Mouse (Mus musculus) embryonic fibroblast, embryonic 13.5 days (primary cell): ENCODE data around the gene Rab3gap2. TPM values are rescaled to one million over a fixed set of nuclear protein-coding genes. Genes with fewer than 3 reads are reported as not detected.

Experiments used
- H3K27ac ChIP-seq: 2 replicates; pipeline ENCODE4 v1.5.1; 2012; ENCODE audit warnings: low read length, control low read depth, inconsistent platforms; ENCODE audit not compliant: insufficient read depth
- H3K4me1 ChIP-seq: 2 replicates; pipeline ENCODE4 v1.6.1; 2011; ENCODE audit warnings: low read length; ENCODE audit not compliant: control insufficient read depth, insufficient read depth
- H3K4me3 ChIP-seq: 2 replicates; pipeline ENCODE4 v1.5.1; 2011; ENCODE audit warnings: mild to moderate bottlenecking, control low read depth, low read length; ENCODE audit not compliant: insufficient read depth
- CTCF ChIP-seq: IDR thresholded peaks from 2 replicates; pipeline ENCODE4 v1.5.1; 2011; ENCODE audit warnings: mild to moderate bottlenecking, control low read depth, low read length, moderate library complexity, borderline replicate concordance; ENCODE audit not compliant: insufficient read depth
- POLR2A ChIP-seq: IDR thresholded peaks from 2 replicates; pipeline ENCODE4 v1.6.1; 2011; ENCODE audit warnings: low read depth, mild to moderate bottlenecking, control low read depth, low read length, moderate library complexity
- polyA plus RNA-seq: library from polyadenylated mRNA; stranded (reverse); fragments of >200 nt; gene quantifications from 2 replicates; pipeline ENCODE4 v1.2.4, GENCODE M21; 2011; ENCODE audit warnings: low read depth; ENCODE audit not compliant: missing spikeins, insufficient read length

Gene Rab3gap2
- polyA plus RNA-seq, 1 experiment = 42.4 TPM

- Histone ChIP-seq H3K27ac (no peak overlapping the region), H3K4me3 (no peak overlapping the region), H3K4me1 (no peaks in the 10 kb centered on the region)
- TF ChIP-seq POLR2A = no peak
- no peak for TF ChIP-seq CTCF
These were observed 49.4 kb downstream of the Rab3gap2 start for GRCm38 (mm10) chr1:185253140-185253892.

- no peak for TF ChIP-seq CTCF
- no peak for TF ChIP-seq POLR2A
- Histone ChIP-seq H3K4me1 (no peaks in the 10 kb centered on the region), H3K4me3 (no peak overlapping the region), H3K27ac (no peak overlapping the region)
These were observed 51.4 kb downstream of the Rab3gap2 start for GRCm38 (mm10) chr1:185255336-185255735.

GRCm38 (mm10) chr1:185256753-185257152 lies 52.8 kb downstream of the Rab3gap2 start:
- no peak overlapping the region for H3K4me3 ChIP-seq
- TF ChIP-seq POLR2A (no peak), CTCF (no peak)
- H3K4me1 ChIP-seq = no peaks in the 10 kb centered on the region
- H3K27ac ChIP-seq = no peak overlapping the region

GRCm38 (mm10) chr1:185262565-185262964 lies 58.6 kb downstream of the Rab3gap2 start:
- Histone ChIP-seq H3K27ac (no peak overlapping the region), H3K4me1 (no peaks in the 10 kb centered on the region), H3K4me3 (no peak overlapping the region)
- TF ChIP-seq POLR2A (no peak), CTCF (peak; percentile 84)

- H3K4me1 ChIP-seq = no peaks in the 10 kb centered on the region
- TF ChIP-seq POLR2A (no peak), CTCF (no peak)
These were observed 64.8 kb downstream of the Rab3gap2 start for GRCm38 (mm10) chr1:185268675-185269074.

GRCm38 (mm10) chr1:185270403-185271097 lies 66.6 kb downstream of the Rab3gap2 start:
- TF ChIP-seq POLR2A = no peak
- no peak for TF ChIP-seq CTCF
- Histone ChIP-seq H3K4me1 (no peaks in the 10 kb centered on the region), H3K27ac (no peak overlapping the region), H3K4me3 (no peak overlapping the region)

More at GRCm38 (mm10) chr1:185268675-185269074, 64.8 kb downstream of the Rab3gap2 start:
- no peak overlapping the region for H3K27ac ChIP-seq
- no peak overlapping the region for H3K4me3 ChIP-seq

GRCm38 (mm10) chr1:185271373-185271772 lies 67.5 kb downstream of the Rab3gap2 start:
- TF ChIP-seq POLR2A (no peak), CTCF (no peak)
- H3K4me1 ChIP-seq = no peaks in the 10 kb centered on the region
- no peak overlapping the region for H3K27ac ChIP-seq
- H3K4me3 ChIP-seq = no peak overlapping the region

GRCm38 (mm10) chr1:185274819-185275545 lies 71.1 kb downstream of the Rab3gap2 start:
- H3K27ac ChIP-seq = no peak overlapping the region
- TF ChIP-seq POLR2A (no peak), CTCF (no peak)
- no peaks in the 10 kb centered on the region for H3K4me1 ChIP-seq
- no peak overlapping the region for H3K4me3 ChIP-seq

- no peaks in the 10 kb centered on the region for H3K4me1 ChIP-seq
- no peak for TF ChIP-seq CTCF
- TF ChIP-seq POLR2A = no peak
- H3K4me3 ChIP-seq = no peak overlapping the region
- no peak overlapping the region for H3K27ac ChIP-seq
These were observed 72.1 kb downstream of the Rab3gap2 start for GRCm38 (mm10) chr1:185275976-185276375.

- no peak overlapping the region for H3K4me3 ChIP-seq
- no peak overlapping the region for H3K27ac ChIP-seq
- no peaks in the 10 kb centered on the region for H3K4me1 ChIP-seq
- TF ChIP-seq POLR2A = no peak
- no peak for TF ChIP-seq CTCF
These were observed 73.1 kb downstream of the Rab3gap2 start for GRCm38 (mm10) chr1:185277022-185277421.

- Histone ChIP-seq H3K4me3 (no peak overlapping the region), H3K4me1 (0 out of 2 replicates have a peak, but pooled peaks cover 2% of the 10 kb centered on the region), H3K27ac (no peak overlapping the region)
- TF ChIP-seq POLR2A (no peak), CTCF (no peak)
These were observed 75.4 kb downstream of the Rab3gap2 start for GRCm38 (mm10) chr1:185279288-185279687.
